Mouse (Mus musculus): ENCODE measurements around the gene Zfp597.
"Not testable (repeated sequence)": the region's sequence is repeated elsewhere in the genome, so short reads cannot be mapped to it uniquely, and the experiment has no call there.

Gene Zfp597

GRCm38 (mm10) chr16:3854437-3855182 lies 29.8 kb downstream of the Zfp597 start:
- no peak for DNase-seq

- DNase-seq: no peak
Measured at GRCm38 (mm10) chr16:3852586-3852985, 31.8 kb downstream of the Zfp597 start.

- not testable (repeated sequence) for DNase-seq
Measured at GRCm38 (mm10) chr16:3851301-3851700, 33.1 kb downstream of the Zfp597 start.

GRCm38 (mm10) chr16:3848416-3848815 lies 35.9 kb downstream of the Zfp597 start:
- DNase-seq: no peak

GRCm38 (mm10) chr16:3847871-3848270 lies 36.5 kb downstream of the Zfp597 start:
- DNase-seq: no peak

- peak; percentile 92 for DNase-seq
Measured at GRCm38 (mm10) chr16:3846711-3847518, 37.4 kb downstream of the Zfp597 start, which contains the start of gene Zfp174. Zfp174 (plus strand) TSS chr16:3847268.

GRCm38 (mm10) chr16:3843796-3844195 lies 40.6 kb downstream of the Zfp597 start:
- DNase-seq: no peak

- no peak for DNase-seq
Measured at GRCm38 (mm10) chr16:3842989-3843388, 41.4 kb downstream of the Zfp597 start.

GRCm38 (mm10) chr16:3839157-3839885 lies 45.0 kb downstream of the Zfp597 start:
- DNase-seq: no peak

GRCm38 (mm10) chr16:3835461-3835860 lies 48.9 kb downstream of the Zfp597 start:
- no peak for DNase-seq

- DNase-seq: no peak
Measured at GRCm38 (mm10) chr16:3830588-3831109, 53.7 kb downstream of the Zfp597 start, which contains the start of gene Olfr15. Olfr15 (plus strand) TSS chr16:3830878.

- no peak for DNase-seq
Measured at GRCm38 (mm10) chr16:3829727-3830126, 54.6 kb downstream of the Zfp597 start.

- no peak for DNase-seq
Measured at GRCm38 (mm10) chr16:3828021-3828420, 56.3 kb downstream of the Zfp597 start.

- DNase-seq: no peak
Measured at GRCm38 (mm10) chr16:3820202-3820601, 64.2 kb downstream of the Zfp597 start.

GRCm38 (mm10) chr16:3814667-3815066 lies 69.7 kb downstream of the Zfp597 start:
- DNase-seq: not testable (repeated sequence)
